Mouse (Mus musculus) midbrain, embryonic 10.5 days (tissue): ENCODE measurements around the gene Shld2. TPM values are rescaled to one million over a fixed set of nuclear protein-coding genes. Genes with fewer than 3 reads are reported as not detected.

Experiments
- DNase-seq: peaks from one replicate; pipeline ENCODE4 v3.0.0-alpha.2; 2017; ENCODE audit warnings: low spot score
- H3K27ac ChIP-seq: fragments of 300-500 bp; sonication (generic); replicated peaks from 2 replicates; pipeline ENCODE4 v1.5.1; 2016; ENCODE audit warnings: mild to moderate bottlenecking
- H3K27me3 ChIP-seq: fragments of 300-500 bp; sonication (generic); 2 replicates; pipeline ENCODE4 v1.6.1; 2016; ENCODE audit warnings: low read depth, mild to moderate bottlenecking; ENCODE audit not compliant: poor library complexity, severe bottlenecking
- H3K36me3 ChIP-seq: fragments of 300-500 bp; sonication (generic); 2 replicates; pipeline ENCODE4 v1.6.1; 2016; ENCODE audit warnings: mild to moderate bottlenecking, moderate library complexity
- H3K4me1 ChIP-seq: fragments of 300-500 bp; sonication (generic); 2 replicates; pipeline ENCODE4 v1.6.1; 2016
- H3K4me3 ChIP-seq: fragments of 300-500 bp; sonication (generic); 2 replicates; pipeline ENCODE4 v1.5.1; 2016; ENCODE audit warnings: mild to moderate bottlenecking, moderate library complexity
- H3K9me3 ChIP-seq: fragments of 300-500 bp; sonication (generic); replicated peaks from 2 replicates; pipeline ENCODE4 v1.6.1; 2016; ENCODE audit warnings: mild to moderate bottlenecking
- whole genome bisulfite sequencing: fragments of 180-500 bp; shearing (Covaris S2); methylation state at CpG from one replicate; pipeline ENCODE4 v1.1.7; 2016; 5-methylcytosine and 5-hydroxymethylcytosine counted together
- polyA plus RNA-seq: library from polyadenylated mRNA; unstranded; fragments of >200 nt; fragmentation: Nextera tagmentation; extraction: Ambion mirVana; gene quantifications from 2 replicates; pipeline ENCODE4 v1.2.1, GENCODE M21; 2016

Gene Shld2
- polyA plus RNA-seq, 1 experiment from 2014 or later = 7.1 TPM

DNA sequence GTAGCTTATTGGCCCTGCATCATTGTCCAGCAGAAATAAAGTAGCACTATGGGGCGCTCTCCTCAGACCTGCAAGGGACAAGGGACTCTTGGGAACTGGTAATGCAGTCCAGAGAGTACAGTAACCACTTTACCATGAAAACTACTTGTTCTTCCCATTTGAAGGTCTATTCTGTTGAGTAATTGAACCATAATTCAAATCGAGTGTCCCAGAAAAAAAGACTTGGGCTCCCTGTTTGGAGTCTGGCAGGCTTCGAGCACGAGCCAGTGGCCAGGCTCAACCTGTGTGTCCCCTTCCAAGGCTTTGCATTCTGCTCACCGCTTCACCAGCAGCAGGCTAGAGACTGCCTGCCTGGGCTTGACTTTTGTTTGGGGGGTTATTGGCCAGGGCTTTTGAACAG, 34.1 kb upstream of the Shld2 start:
- H3K36me3 ChIP-seq = peaks cover 48% of the 10 kb centered on the region
- no peaks in the 10 kb centered on the region for H3K4me1 ChIP-seq
- no peak overlapping the region for H3K4me3 ChIP-seq
- no peak for DNase-seq
- H3K27me3 ChIP-seq = no peaks in the 10 kb centered on the region
- no peaks in the 10 kb centered on the region for H3K9me3 ChIP-seq
- 91% methylated on average over 5 of the region's 5 CpGs for WGBS
- H3K27ac ChIP-seq = no peak overlapping the region

DNA sequence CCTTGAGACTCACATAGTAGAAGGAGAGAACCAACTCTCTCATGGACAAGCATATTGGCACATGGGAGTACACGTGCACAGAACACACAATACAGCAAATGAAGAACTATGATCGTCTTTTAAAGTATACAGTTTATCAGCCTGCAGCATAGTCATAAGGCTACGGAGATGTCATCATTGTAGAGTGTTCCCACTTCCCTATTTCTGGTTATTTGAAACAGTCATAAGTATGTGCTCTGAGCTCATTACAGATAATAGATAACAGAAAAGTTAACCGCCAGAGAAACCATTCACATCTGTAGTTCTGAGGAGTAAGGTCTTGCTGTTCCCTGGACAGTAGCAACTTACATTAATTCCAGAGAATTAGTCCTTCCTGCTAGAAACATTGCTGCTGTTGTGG, 32.8 kb upstream of the Shld2 start:
- H3K4me3 ChIP-seq = no peak overlapping the region
- H3K27me3 ChIP-seq = no peaks in the 10 kb centered on the region
- H3K36me3 ChIP-seq = peaks cover 60% of the 10 kb centered on the region
- H3K27ac ChIP-seq = no peak overlapping the region
- 99% methylated on average over 4 of the region's 4 CpGs for WGBS
- no peak for DNase-seq
- H3K9me3 ChIP-seq = no peaks in the 10 kb centered on the region
- H3K4me1 ChIP-seq = no peaks in the 10 kb centered on the region

DNA sequence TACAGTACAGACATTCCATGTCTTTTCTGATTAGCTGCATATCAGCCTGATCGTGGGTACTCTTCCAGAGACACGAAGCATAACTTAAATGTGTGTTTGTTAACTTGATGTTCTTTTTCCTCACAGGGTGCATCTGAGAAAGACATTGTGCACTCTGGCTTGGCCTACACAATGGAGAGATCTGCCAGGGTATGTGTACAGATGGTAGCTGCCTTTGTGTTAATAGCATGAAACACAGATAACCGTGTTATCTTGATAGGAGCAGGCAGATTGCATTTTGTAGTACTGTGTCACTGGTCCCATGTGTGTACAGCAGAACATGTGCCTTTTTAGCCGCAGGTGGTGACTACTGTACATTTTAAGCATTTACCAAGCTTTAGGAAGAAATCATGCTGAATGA, 31.7 kb upstream of the Shld2 start:
- H3K27me3 ChIP-seq = no peaks in the 10 kb centered on the region
- H3K4me3 ChIP-seq = no peak overlapping the region
- no peaks in the 10 kb centered on the region for H3K4me1 ChIP-seq
- 94% methylated on average over 4 of the region's 4 CpGs for WGBS
- H3K27ac ChIP-seq = no peak overlapping the region
- no peak for DNase-seq
- peaks cover 70% of the 10 kb centered on the region for H3K36me3 ChIP-seq
- H3K9me3 ChIP-seq = no peaks in the 10 kb centered on the region

DNA sequence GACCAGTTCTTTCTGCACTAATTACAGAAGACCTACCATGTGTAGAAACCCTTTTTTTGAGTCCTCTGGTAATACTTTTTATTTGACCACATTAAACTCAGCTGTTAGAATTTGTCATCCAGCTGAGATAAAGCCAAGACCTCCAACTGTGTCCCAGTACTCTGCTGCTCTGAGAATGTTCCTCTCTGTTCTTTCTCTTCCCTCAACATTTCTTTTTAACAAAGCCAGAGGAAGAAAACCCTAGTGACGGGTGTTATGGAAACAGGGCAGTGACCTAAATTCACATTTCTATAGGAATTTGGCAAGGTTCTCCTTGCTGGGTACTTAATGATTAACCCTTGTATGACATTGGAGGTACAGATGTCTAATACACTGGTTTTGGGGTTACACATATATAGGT, 29.2 kb upstream of the Shld2 start:
- no peak overlapping the region for H3K4me3 ChIP-seq
- H3K36me3 ChIP-seq = peaks cover 95% of the 10 kb centered on the region
- no peak for DNase-seq
- H3K4me1 ChIP-seq = no peaks in the 10 kb centered on the region
- H3K9me3 ChIP-seq = no peaks in the 10 kb centered on the region
- H3K27me3 ChIP-seq = no peaks in the 10 kb centered on the region
- no peak overlapping the region for H3K27ac ChIP-seq
- 78% methylated on average over 1 of the region's 1 CpGs for WGBS

DNA sequence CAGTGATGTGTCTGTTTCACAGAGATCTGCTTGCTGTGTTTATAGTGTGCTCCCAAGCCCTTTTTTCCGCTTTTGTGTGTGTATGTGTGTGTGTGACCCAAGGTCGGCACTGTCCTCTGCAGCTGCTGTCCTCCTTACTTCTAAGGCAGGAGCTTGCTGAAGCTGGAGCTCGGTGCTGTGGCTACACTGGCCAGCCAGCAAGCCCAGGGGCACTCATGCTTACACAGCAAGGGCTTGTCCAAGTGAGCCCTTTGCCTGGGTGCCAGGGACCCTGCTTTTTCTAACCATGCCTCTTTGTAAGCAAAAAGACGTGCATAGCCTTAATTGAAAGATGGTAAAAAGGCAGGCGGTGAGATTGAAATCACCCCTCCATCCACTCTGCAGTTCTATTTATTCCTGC, 22.2 kb upstream of the Shld2 start:
- H3K4me3 ChIP-seq = no peak overlapping the region
- DNase-seq = no peak
- peaks cover 96% of the 10 kb centered on the region for H3K36me3 ChIP-seq
- H3K27ac ChIP-seq = no peak overlapping the region
- H3K27me3 ChIP-seq = no peaks in the 10 kb centered on the region
- H3K9me3 ChIP-seq = no peaks in the 10 kb centered on the region
- 88% methylated on average over 5 of the region's 5 CpGs for WGBS
- no peaks in the 10 kb centered on the region for H3K4me1 ChIP-seq

DNA sequence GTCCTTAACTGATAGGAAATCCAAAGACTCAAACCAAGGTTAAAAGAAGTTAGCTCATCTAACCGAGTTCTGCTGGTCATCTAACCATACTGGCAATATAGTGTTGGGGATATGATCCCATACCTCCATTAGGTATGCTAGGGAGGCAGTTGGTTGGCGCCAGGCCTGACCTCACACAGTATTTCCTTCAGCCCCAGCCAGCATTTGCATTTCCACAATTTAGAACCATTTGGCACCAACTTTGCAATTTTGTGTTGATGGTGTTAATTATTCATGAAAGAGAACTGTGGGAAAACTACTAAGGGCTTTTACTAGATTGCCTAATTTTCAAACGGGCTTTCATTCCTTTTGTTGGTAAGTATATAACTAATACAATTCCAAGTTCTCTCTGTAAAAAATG, 21.6 kb upstream of the Shld2 start:
- H3K4me1 ChIP-seq = no peaks in the 10 kb centered on the region
- H3K27me3 ChIP-seq = no peaks in the 10 kb centered on the region
- no peak for DNase-seq
- no peak overlapping the region for H3K27ac ChIP-seq
- H3K36me3 ChIP-seq = peaks cover 93% of the 10 kb centered on the region
- H3K4me3 ChIP-seq = no peak overlapping the region
- H3K9me3 ChIP-seq = no peaks in the 10 kb centered on the region
- 91% methylated on average over 3 of the region's 3 CpGs for WGBS

DNA sequence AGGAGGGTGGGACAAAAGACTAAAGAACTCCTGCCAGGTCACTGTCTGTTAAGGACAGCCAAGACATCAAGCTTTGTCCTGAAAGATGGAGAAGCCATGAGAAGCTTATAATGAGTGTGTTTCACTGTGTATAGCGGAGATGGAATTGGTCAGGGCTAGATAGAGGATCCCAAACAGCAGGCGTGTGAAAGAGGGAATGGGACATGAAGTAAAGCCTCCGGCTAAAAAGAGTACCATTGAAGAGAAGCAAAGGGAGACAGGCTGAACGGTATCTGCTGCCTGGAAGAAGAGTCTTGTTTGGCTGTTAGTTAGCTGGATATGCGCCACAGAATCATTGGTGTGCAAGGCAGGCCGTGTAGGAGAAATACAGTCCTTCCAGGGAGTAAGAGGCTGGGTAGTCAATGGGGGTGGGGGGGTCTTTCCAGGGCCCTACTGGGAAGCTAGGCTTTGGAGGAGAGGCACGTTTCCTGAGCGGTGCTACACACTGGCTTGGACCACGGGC, 20.4 kb upstream of the Shld2 start:
- Histone ChIP-seq H3K4me1 (no peaks in the 10 kb centered on the region), H3K27ac (no peak overlapping the region), H3K9me3 (no peaks in the 10 kb centered on the region), H3K4me3 (no peak overlapping the region), H3K27me3 (no peaks in the 10 kb centered on the region), H3K36me3 (peaks cover 89% of the 10 kb centered on the region)
- no peak for DNase-seq
- WGBS = 91% methylated on average over 9 of the region's 9 CpGs

DNA sequence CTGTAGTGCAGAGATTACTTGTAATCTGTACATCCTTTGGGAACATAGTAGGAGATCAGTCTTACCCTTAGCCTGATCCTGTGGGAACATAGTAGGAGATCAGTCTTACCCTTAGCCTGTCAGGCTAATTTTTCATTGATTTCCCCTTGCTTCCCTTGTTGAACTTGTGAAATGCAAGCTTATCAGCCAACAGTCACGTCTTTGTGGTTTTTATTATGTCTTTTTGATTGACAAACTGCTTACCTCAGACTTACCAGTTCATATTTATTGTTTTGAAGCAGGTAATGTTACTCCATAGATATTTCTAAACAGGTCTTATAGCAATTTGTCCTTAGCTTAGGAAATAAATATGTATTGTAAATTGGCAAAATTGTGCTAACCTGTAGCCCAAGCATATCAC, 17.3 kb upstream of the Shld2 start:
- Histone ChIP-seq H3K4me3 (no peak overlapping the region), H3K27me3 (no peaks in the 10 kb centered on the region), H3K36me3 (peaks cover 87% of the 10 kb centered on the region), H3K27ac (no peak overlapping the region), H3K4me1 (no peaks in the 10 kb centered on the region), H3K9me3 (no peaks in the 10 kb centered on the region)
- WGBS = 91% methylated on average over 1 of the region's 1 CpGs
- no peak for DNase-seq

DNA sequence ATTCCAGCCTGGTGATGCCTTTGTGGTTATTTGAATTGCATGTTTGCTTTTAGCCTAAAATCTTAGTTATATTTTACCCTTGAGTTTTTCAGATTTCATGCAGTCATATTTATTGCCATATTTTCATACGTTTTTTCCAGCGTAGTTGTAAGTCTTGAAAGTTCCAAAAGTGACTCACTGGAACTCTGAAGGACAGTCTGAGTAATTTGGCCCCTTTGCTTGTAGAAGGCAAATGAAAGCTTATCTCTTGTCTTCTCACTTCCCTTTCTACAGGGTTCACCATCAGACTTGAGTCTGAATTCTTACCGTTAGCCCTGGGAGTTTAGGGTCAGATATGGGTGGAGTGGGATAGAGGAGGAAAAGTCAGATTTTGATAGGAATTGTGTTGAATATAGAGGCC, 16.3 kb upstream of the Shld2 start:
- H3K36me3 ChIP-seq = peaks cover 79% of the 10 kb centered on the region
- 94% methylated on average over 3 of the region's 3 CpGs for WGBS
- no peak overlapping the region for H3K27ac ChIP-seq
- H3K27me3 ChIP-seq = no peaks in the 10 kb centered on the region
- no peak overlapping the region for H3K4me3 ChIP-seq
- no peaks in the 10 kb centered on the region for H3K9me3 ChIP-seq
- no peaks in the 10 kb centered on the region for H3K4me1 ChIP-seq
- DNase-seq = no peak

DNA sequence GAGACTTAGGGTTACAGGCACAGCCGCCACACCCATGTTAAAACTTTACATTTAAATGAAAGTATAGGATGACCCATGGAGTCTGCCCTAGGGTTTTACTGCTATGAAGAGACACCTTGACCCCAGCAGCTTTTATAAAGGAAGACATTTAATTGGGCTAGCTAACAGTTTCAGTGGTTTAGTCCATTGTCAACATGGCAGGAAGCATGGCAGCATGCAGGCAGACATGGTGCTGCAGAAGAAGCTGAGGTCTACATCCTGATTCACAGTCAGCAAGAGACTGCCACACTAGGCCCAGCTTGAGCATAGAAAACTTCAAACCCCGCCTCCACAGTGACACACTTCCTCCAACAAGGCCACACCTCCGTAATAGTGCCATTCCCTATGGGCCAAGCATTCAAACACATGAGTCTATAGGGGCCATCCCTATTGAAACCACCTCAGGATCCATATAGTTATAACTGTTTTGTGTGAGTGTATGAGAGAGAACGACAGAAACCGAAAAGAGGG, 13.3 kb upstream of the Shld2 start:
- H3K36me3 ChIP-seq = peaks cover 81% of the 10 kb centered on the region
- no peaks in the 10 kb centered on the region for H3K4me1 ChIP-seq
- no peak overlapping the region for H3K27ac ChIP-seq
- WGBS = 89% methylated on average over 5 of the region's 5 CpGs
- no peak for DNase-seq
- no peaks in the 10 kb centered on the region for H3K27me3 ChIP-seq
- no peak overlapping the region for H3K4me3 ChIP-seq
- no peaks in the 10 kb centered on the region for H3K9me3 ChIP-seq

DNA sequence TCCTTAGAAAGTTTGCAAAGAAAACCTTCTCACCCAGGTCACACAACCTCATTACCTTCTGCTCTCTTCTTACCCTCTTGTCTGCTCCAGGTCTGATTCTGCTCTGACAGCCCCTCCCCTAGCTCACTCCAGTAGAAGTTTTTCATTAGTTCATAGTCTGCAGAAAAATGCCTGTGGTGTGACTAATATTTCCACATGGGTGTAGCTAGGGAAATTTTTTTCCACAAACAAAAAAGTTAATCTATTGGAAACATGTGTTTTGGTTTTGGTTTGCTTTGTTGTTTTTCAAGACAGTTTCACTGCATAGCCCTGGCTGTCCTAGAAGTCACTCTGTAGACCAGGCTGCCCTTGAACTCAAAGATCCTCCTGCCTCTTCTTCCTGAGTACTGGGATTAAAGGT, 7.8 kb upstream of the Shld2 start:
- Histone ChIP-seq H3K4me3 (no peak overlapping the region), H3K36me3 (peaks cover 68% of the 10 kb centered on the region), H3K9me3 (no peaks in the 10 kb centered on the region), H3K27ac (no peak overlapping the region), H3K4me1 (peaks cover 16% of the 10 kb centered on the region), H3K27me3 (no peaks in the 10 kb centered on the region)
- no peak for DNase-seq

DNA sequence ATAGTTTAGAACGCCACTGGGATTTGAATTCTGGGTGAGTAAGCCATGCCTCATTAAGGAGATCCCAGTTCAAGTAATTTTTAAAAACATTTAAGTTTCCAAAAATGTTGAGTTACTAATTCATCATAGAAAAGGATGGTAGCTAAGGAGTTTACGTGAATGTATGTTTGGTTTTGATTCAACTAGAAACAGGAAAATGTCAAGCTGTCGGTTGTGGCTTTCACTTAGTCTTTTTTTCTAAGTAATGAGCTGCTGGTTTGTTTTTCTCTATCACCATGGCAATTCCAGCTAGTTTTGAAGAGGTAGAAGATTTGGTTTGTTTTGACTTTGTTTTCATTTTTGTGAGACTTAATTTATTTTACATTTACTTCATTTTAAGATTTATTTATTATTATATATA, 7.1 kb upstream of the Shld2 start:
- 90% methylated on average over 3 of the region's 3 CpGs for WGBS
- H3K36me3 ChIP-seq = peaks cover 63% of the 10 kb centered on the region
- DNase-seq = no peak
- H3K4me1 ChIP-seq = peaks cover 23% of the 10 kb centered on the region
- H3K4me3 ChIP-seq = no peak overlapping the region
- H3K27me3 ChIP-seq = no peaks in the 10 kb centered on the region
- H3K9me3 ChIP-seq = no peaks in the 10 kb centered on the region
- H3K27ac ChIP-seq = no peak overlapping the region

DNA sequence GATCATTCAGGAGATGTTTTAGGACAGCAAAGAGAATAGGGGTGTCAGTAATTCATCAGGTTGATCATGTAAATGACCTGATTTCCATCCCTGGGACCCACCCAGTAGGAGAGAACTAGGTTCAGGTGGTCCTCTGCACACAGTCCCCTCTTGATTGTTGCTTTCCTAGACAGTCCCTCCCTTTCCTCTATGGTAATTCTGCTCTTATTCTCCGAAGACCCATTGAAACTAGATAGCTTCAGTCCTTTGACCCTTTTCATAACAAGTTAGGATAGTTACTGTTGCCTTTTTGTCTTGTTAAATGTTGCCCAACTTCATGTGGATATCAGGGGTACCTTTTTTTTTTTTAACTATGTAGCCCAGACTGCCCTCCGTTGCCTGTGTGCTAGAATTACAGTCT, 6.1 kb upstream of the Shld2 start:
- 92% methylated on average over 2 of the region's 2 CpGs for WGBS
- H3K36me3 ChIP-seq = peaks cover 58% of the 10 kb centered on the region
- H3K9me3 ChIP-seq = no peaks in the 10 kb centered on the region

DNA sequence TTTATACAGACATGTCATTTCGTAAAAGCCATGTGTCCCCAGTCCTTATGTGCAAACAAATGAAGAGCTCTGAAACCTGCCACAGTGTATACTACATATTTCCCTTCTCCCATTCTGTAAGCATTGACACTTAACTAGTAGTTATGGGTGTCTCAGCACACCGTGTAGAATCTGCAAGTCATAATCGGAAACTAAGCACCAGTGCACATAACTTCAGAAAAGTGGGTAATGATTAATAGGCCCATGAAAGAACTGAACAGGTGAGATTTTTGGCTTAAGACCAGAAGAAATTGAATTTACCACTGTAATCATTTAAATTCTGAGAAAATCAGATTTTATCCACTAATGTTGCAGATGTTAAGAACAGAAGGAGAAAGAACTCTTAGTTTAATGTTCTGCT, 4.5 kb upstream of the Shld2 start:
- Histone ChIP-seq H3K27ac (no peak overlapping the region), H3K4me1 (peaks cover 33% of the 10 kb centered on the region), H3K4me3 (no peak overlapping the region), H3K36me3 (peaks cover 42% of the 10 kb centered on the region), H3K27me3 (no peaks in the 10 kb centered on the region), H3K9me3 (no peaks in the 10 kb centered on the region)
- 94% methylated on average over 3 of the region's 3 CpGs for WGBS
- DNase-seq = no peak

More for the DNA sequence above, 6.1 kb upstream of the Shld2 start:
- no peak for DNase-seq
- H3K4me1 ChIP-seq = peaks cover 31% of the 10 kb centered on the region
- no peak overlapping the region for H3K4me3 ChIP-seq
- H3K27ac ChIP-seq = no peak overlapping the region
- no peaks in the 10 kb centered on the region for H3K27me3 ChIP-seq
